Mouse (Mus musculus) midbrain, embryonic 16.5 days (tissue): ENCODE measurements around the gene Gpsm2. TPM values are rescaled to one million over a fixed set of nuclear protein-coding genes. Genes with fewer than 3 reads are reported as not detected.

Source experiments
- ATAC-seq: fragments of 200-750 bp; cut with Nextera tagmentation; 2 replicates; pipeline ENCODE4 v1.8.0; 2017; ENCODE audit warnings: moderate TSS enrichment
- H3K27ac ChIP-seq: fragments of 300-500 bp; sonication (generic); 2 replicates; pipeline ENCODE4 v1.5.1; 2014; ENCODE audit warnings: mild to moderate bottlenecking, low read length, mixed read lengths
- H3K27me3 ChIP-seq: fragments of 300-500 bp; sonication (generic); 2 replicates; pipeline ENCODE4 v1.6.1; 2014; ENCODE audit warnings: low read depth, low read length, mixed read lengths; ENCODE audit not compliant: control insufficient read depth, insufficient read depth
- H3K36me3 ChIP-seq: fragments of 300-500 bp; sonication (generic); 2 replicates; pipeline ENCODE4 v1.6.1; 2014; ENCODE audit warnings: mild to moderate bottlenecking, low read length, moderate library complexity, mixed read lengths; ENCODE audit not compliant: control insufficient read depth, insufficient read depth
- H3K4me1 ChIP-seq: fragments of 300-500 bp; sonication (generic); 2 replicates; pipeline ENCODE4 v1.6.1; 2014; ENCODE audit warnings: mild to moderate bottlenecking, low read length, mixed read lengths; ENCODE audit not compliant: control insufficient read depth, insufficient read depth
- H3K4me2 ChIP-seq: fragments of 300-500 bp; sonication (generic); 2 replicates; pipeline ENCODE4 v1.6.1; 2014; ENCODE audit warnings: mild to moderate bottlenecking, low read length, mixed read lengths
- H3K4me3 ChIP-seq: fragments of 300-500 bp; sonication (generic); 2 replicates; pipeline ENCODE4 v1.5.1; 2014; ENCODE audit warnings: low read depth, mild to moderate bottlenecking, low read length, moderate library complexity, mixed read lengths
- H3K9ac ChIP-seq: fragments of 300-500 bp; sonication (generic); 2 replicates; pipeline ENCODE4 v1.6.1; 2014; ENCODE audit warnings: low read depth, low read length, mixed read lengths
- H3K9me3 ChIP-seq: fragments of 300-500 bp; sonication (generic); replicated peaks from 2 replicates; pipeline ENCODE4 v1.6.1; 2014; ENCODE audit warnings: mild to moderate bottlenecking, low read length, mixed read lengths; ENCODE audit not compliant: control insufficient read depth, poor library complexity, severe bottlenecking
- WGBS: fragments of 180-500 bp; shearing (Covaris S2); extraction: QIAGEN DNeasy Blood & Tissue Kit; methylation state at CpG from one replicate; pipeline ENCODE4 v1.1.7; 2014; 5-methylcytosine and 5-hydroxymethylcytosine counted together
- polyA plus RNA-seq: library from polyadenylated mRNA; unstranded; fragments of >200 nt; fragmentation: Nextera tagmentation; extraction: Ambion mirVana; gene quantifications from 2 replicates; pipeline ENCODE4 v1.2.1, GENCODE M21; 2015

Gpsm2 gene
- polyA plus RNA-seq, 1 experiment from 2014 or later: 16.6 TPM

GRCm38 (mm10) chr3:108759566-108760420, 37.7 kb upstream of the Gpsm2 start:
- Histone ChIP-seq H3K27ac (no peak overlapping the region), H3K27me3 (no peaks in the 10 kb centered on the region), H3K4me3 (no peak overlapping the region), H3K4me1 (no peaks in the 10 kb centered on the region), H3K9me3 (no peaks in the 10 kb centered on the region), H3K36me3 (no peaks in the 10 kb centered on the region), H3K9ac (no peak overlapping the region), H3K4me2 (no peak overlapping the region)
- ATAC-seq: no peak
- WGBS: 89% methylated on average over 11 of the region's 11 CpGs

GRCm38 (mm10) chr3:108757570-108757969, 35.5 kb upstream of the Gpsm2 start:
- ATAC-seq: no peak
- no peaks in the 10 kb centered on the region for H3K27me3 ChIP-seq
- no peaks in the 10 kb centered on the region for H3K36me3 ChIP-seq
- H3K9me3 ChIP-seq: no peaks in the 10 kb centered on the region
- H3K9ac ChIP-seq: no peak overlapping the region
- no peak overlapping the region for H3K4me3 ChIP-seq
- no peak overlapping the region for H3K4me2 ChIP-seq
- no peaks in the 10 kb centered on the region for H3K4me1 ChIP-seq
- H3K27ac ChIP-seq: no peak overlapping the region
- WGBS: 75% methylated on average over 9 of the region's 9 CpGs

- Histone ChIP-seq H3K27ac (no peak overlapping the region), H3K27me3 (no peaks in the 10 kb centered on the region), H3K9ac (no peak overlapping the region), H3K9me3 (no peaks in the 10 kb centered on the region), H3K4me1 (no peaks in the 10 kb centered on the region), H3K36me3 (no peaks in the 10 kb centered on the region), H3K4me3 (no peak overlapping the region), H3K4me2 (no peak overlapping the region)
- 76% methylated on average over 1 of the region's 1 CpGs for WGBS
- no peak for ATAC-seq
Measured at GRCm38 (mm10) chr3:108756131-108756530, 34.0 kb upstream of the Gpsm2 start.

GRCm38 (mm10) chr3:108755542-108755941, 33.4 kb upstream of the Gpsm2 start:
- ATAC-seq: no peak
- H3K9me3 ChIP-seq: no peaks in the 10 kb centered on the region
- WGBS: 67% methylated on average over 2 of the region's 2 CpGs

GRCm38 (mm10) chr3:108754541-108754940, 32.4 kb upstream of the Gpsm2 start:
- ATAC-seq: no peak
- H3K4me3 ChIP-seq: no peak overlapping the region
- no peaks in the 10 kb centered on the region for H3K36me3 ChIP-seq
- H3K4me2 ChIP-seq: no peak overlapping the region
- no peaks in the 10 kb centered on the region for H3K4me1 ChIP-seq
- H3K27me3 ChIP-seq: no peaks in the 10 kb centered on the region
- H3K9ac ChIP-seq: no peak overlapping the region
- no peak overlapping the region for H3K27ac ChIP-seq
- H3K9me3 ChIP-seq: no peaks in the 10 kb centered on the region
- WGBS: 83% methylated on average over 1 of the region's 1 CpGs

More at GRCm38 (mm10) chr3:108755542-108755941, 33.4 kb upstream of the Gpsm2 start:
- Histone ChIP-seq H3K36me3 (no peaks in the 10 kb centered on the region), H3K27ac (no peak overlapping the region), H3K9ac (no peak overlapping the region), H3K27me3 (no peaks in the 10 kb centered on the region), H3K4me3 (no peak overlapping the region), H3K4me1 (no peaks in the 10 kb centered on the region), H3K4me2 (no peak overlapping the region)

- Histone ChIP-seq H3K4me1 (no peaks in the 10 kb centered on the region), H3K36me3 (no peaks in the 10 kb centered on the region), H3K27me3 (no peaks in the 10 kb centered on the region), H3K4me3 (no peak overlapping the region), H3K4me2 (no peak overlapping the region), H3K27ac (no peak overlapping the region), H3K9me3 (no peaks in the 10 kb centered on the region), H3K9ac (no peak overlapping the region)
- 84% methylated on average over 6 of the region's 6 CpGs for whole genome bisulfite sequencing
- no peak for ATAC-seq
Measured at GRCm38 (mm10) chr3:108751691-108752090, 29.6 kb upstream of the Gpsm2 start.

GRCm38 (mm10) chr3:108751061-108751460, 29.0 kb upstream of the Gpsm2 start:
- Histone ChIP-seq H3K27ac (no peak overlapping the region), H3K4me2 (no peak overlapping the region), H3K4me1 (no peaks in the 10 kb centered on the region), H3K9me3 (no peaks in the 10 kb centered on the region), H3K4me3 (no peak overlapping the region), H3K36me3 (no peaks in the 10 kb centered on the region), H3K27me3 (no peaks in the 10 kb centered on the region), H3K9ac (no peak overlapping the region)
- WGBS: 81% methylated on average over 6 of the region's 6 CpGs
- ATAC-seq: no peak

- Histone ChIP-seq H3K36me3 (no peaks in the 10 kb centered on the region), H3K4me3 (no peak overlapping the region), H3K27ac (no peak overlapping the region), H3K27me3 (no peaks in the 10 kb centered on the region), H3K9ac (no peak overlapping the region), H3K4me2 (no peak overlapping the region), H3K4me1 (no peaks in the 10 kb centered on the region), H3K9me3 (no peaks in the 10 kb centered on the region)
- WGBS: 80% methylated on average over 4 of the region's 4 CpGs
- ATAC-seq: no peak
Measured at GRCm38 (mm10) chr3:108744060-108744459, 22.0 kb upstream of the Gpsm2 start.

GRCm38 (mm10) chr3:108739045-108739708, 17.1 kb upstream of the Gpsm2 start, which contains the start of gene Aknad1:
Gene Aknad1 (plus strand): TSS chr3:108739658.
- Histone ChIP-seq H3K27me3 (no peaks in the 10 kb centered on the region), H3K9me3 (no peaks in the 10 kb centered on the region), H3K27ac (no peak within 1 kb of the TSS), H3K36me3 (no peaks in the 10 kb centered on the region), H3K9ac (no peak within 1 kb of the TSS), H3K4me3 (no peak within 1 kb of the TSS), H3K4me2 (no peak within 1 kb of the TSS), H3K4me1 (no peaks in the 10 kb centered on the region)
- 70% methylated on average over 8 of the region's 8 CpGs for WGBS
- ATAC-seq: no peak
